Mouse (Mus musculus) kidney, embryonic 15.5 days (tissue): ENCODE results near the gene Myoz1. TPM values are rescaled to one million over a fixed set of nuclear protein-coding genes. Genes with fewer than 3 reads are reported as not detected.

ENCODE experiments used
- ATAC-seq: fragments of 200-750 bp; cut with Nextera tagmentation; replicated peaks from 2 replicates; pipeline ENCODE4 v1.8.0; 2017; ENCODE audit warnings: moderate TSS enrichment; ENCODE audit not compliant: low FRiP score
- H3K27ac ChIP-seq: fragments of 300-500 bp; sonication (generic); 2 replicates; pipeline ENCODE4 v1.5.1; 2015; ENCODE audit warnings: mild to moderate bottlenecking, inconsistent platforms
- H3K27me3 ChIP-seq: fragments of 300-500 bp; sonication (generic); 2 replicates; pipeline ENCODE4 v1.6.1; 2015; ENCODE audit warnings: inconsistent platforms
- H3K36me3 ChIP-seq: fragments of 300-500 bp; sonication (generic); 2 replicates; pipeline ENCODE4 v1.6.1; 2015; ENCODE audit warnings: inconsistent platforms
- H3K4me1 ChIP-seq: fragments of 300-500 bp; sonication (generic); 2 replicates; pipeline ENCODE4 v1.6.1; 2015; ENCODE audit warnings: inconsistent platforms
- H3K4me2 ChIP-seq: fragments of 300-500 bp; sonication (generic); 2 replicates; pipeline ENCODE4 v1.6.1; 2015; ENCODE audit warnings: moderate library complexity, mild to moderate bottlenecking, inconsistent platforms
- H3K4me3 ChIP-seq: fragments of 300-500 bp; sonication (generic); replicated peaks from 2 replicates; pipeline ENCODE4 v1.5.1; 2015; ENCODE audit warnings: mild to moderate bottlenecking, inconsistent platforms
- H3K9ac ChIP-seq: fragments of 300-500 bp; sonication (generic); 2 replicates; pipeline ENCODE4 v1.6.1; 2015; ENCODE audit warnings: mild to moderate bottlenecking, inconsistent platforms
- H3K9me3 ChIP-seq: fragments of 300-500 bp; sonication (generic); replicated peaks from 2 replicates; pipeline ENCODE4 v1.6.1; 2016; ENCODE audit warnings: inconsistent platforms
- WGBS: fragments of 180-500 bp; shearing (Covaris S2); methylation state at CpG from one replicate; pipeline ENCODE4 v1.1.7; 2015; ENCODE audit warnings: mixed read lengths; 5-methylcytosine and 5-hydroxymethylcytosine counted together
- microRNA-seq: library from miRNA; unstranded; fragments of <30 nt; microRNA quantifications from one replicate; pipeline ENCODE4, GENCODE M21; 2016
- polyA plus RNA-seq: library from polyadenylated mRNA; unstranded; fragments of >200 nt; fragmentation: Nextera tagmentation; extraction: Ambion mirVana; gene quantifications from 2 replicates; pipeline ENCODE4 v1.2.1, GENCODE M21; 2015

Myoz1 gene
- polyA plus RNA-seq, 1 experiment from 2014 or later: 3.2 TPM

DNA sequence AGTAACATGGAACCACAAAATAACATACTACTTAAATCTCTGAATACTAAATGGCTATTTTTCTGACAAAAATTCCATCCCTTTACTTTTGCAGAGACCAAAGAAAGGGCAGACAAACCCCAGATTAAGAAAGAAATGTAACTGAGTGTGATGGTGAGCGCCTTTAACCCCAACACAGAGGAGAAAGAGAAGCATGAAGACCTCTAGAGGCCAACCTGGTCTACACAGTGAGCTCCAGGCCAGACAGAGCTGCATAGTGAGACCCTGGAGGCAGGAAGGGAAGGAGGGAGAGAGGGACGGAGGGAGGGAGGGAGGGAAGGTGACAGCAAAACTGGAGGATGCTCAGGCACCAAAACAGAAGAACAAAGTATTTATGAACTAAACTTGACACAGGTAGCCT, 56.1 kb downstream of the Myoz1 start:
- Histone ChIP-seq H3K27ac (no peak overlapping the region), H3K4me3 (no peak overlapping the region), H3K9ac (no peak overlapping the region), H3K36me3 (no peaks in the 10 kb centered on the region), H3K4me2 (no peak overlapping the region), H3K27me3 (no peaks in the 10 kb centered on the region), H3K9me3 (no peaks in the 10 kb centered on the region), H3K4me1 (no peaks in the 10 kb centered on the region)
- 56% methylated on average over 2 of the region's 2 CpGs for WGBS
- no peak for ATAC-seq

DNA sequence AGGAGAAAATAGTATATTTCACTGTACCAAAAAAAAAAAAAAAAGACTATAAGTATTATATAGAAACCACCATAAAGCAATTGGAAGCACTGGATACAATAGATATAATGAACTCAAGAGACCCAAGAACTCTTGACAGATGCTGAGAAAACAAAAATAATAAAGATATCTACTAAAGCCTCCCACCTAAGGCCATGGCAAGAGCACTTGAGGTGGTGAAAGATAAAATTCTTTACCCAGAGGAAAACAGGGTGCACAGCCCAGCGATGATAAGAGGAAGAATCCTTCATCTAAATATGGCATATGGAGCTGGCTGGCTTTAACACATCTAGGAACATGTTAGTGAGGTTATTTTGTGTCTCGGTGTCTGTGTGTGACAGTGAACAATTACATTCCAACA, 56.8 kb downstream of the Myoz1 start:
- WGBS: 80% methylated on average over 2 of the region's 2 CpGs
- Histone ChIP-seq H3K9me3 (no peaks in the 10 kb centered on the region), H3K4me2 (no peak overlapping the region), H3K9ac (no peak overlapping the region), H3K4me3 (no peak overlapping the region), H3K27me3 (no peaks in the 10 kb centered on the region), H3K4me1 (no peaks in the 10 kb centered on the region), H3K27ac (no peak overlapping the region), H3K36me3 (no peaks in the 10 kb centered on the region)
- no peak; the same call in 1 of the 2 replicates for ATAC-seq

Small RNAs within 50 kb of the gene (microRNA-seq; reads per million reads assigned to microRNA genes)
- 0.89 reads per million for gene Mir6946

Other genes starting within 250 kb of the Myoz1 start
- 0.50 and 0.82 TPM in 2 replicates for gene Cfap70, start 204.3 kb downstream of the Myoz1 start, polyA plus RNA-seq
- gene Anxa7, start 176.4 kb downstream of the Myoz1 start, polyA plus RNA-seq: 38.3 and 39.9 TPM in 2 replicates
- 0.63 and 1.0 TPM in 2 replicates for gene Mss51, start 159.6 kb downstream of the Myoz1 start, polyA plus RNA-seq
- 43.1 and 44.1 TPM in 2 replicates for gene Ppp3cb, start 110.0 kb downstream of the Myoz1 start, polyA plus RNA-seq
- 8.4 and 8.9 TPM in 2 replicates for gene Usp54, start 15.5 kb downstream of the Myoz1 start, polyA plus RNA-seq
- gene Synpo2l, start 11.8 kb upstream of the Myoz1 start, polyA plus RNA-seq: 2.2 and 3.3 TPM in 2 replicates
- gene Sec24c, start 17.8 kb upstream of the Myoz1 start, polyA plus RNA-seq: 98.3 and 106 TPM in 2 replicates
- 28.5 and 29.2 TPM in 2 replicates for gene Fut11, start 38.4 kb upstream of the Myoz1 start, polyA plus RNA-seq
- 201 and 215 TPM in 2 replicates for gene Chchd1, start 46.5 kb upstream of the Myoz1 start, polyA plus RNA-seq
- gene Zswim8, start 51.0 kb upstream of the Myoz1 start, polyA plus RNA-seq: 28.7 and 30.6 TPM in 2 replicates
- 27.3 and 31.6 TPM in 2 replicates for gene Ndst2, start 78.0 kb upstream of the Myoz1 start, polyA plus RNA-seq
- 39.6 and 48.4 TPM in 2 replicates for gene Camk2g, start 137.5 kb upstream of the Myoz1 start, polyA plus RNA-seq
- 10.7 and 12.4 TPM in 2 replicates for gene Plau, start 180.1 kb upstream of the Myoz1 start, polyA plus RNA-seq